Mouse (Mus musculus) forebrain, embryonic 13.5 days (tissue): ENCODE data around the gene Wdr77. TPM values are rescaled to one million over a fixed set of nuclear protein-coding genes. Genes with fewer than 3 reads are reported as not detected.
A peak's percentile ranks its signal among the peaks of the same experiment; 100 is the strongest.

ENCODE experiments used
- ATAC-seq: fragments of 200-750 bp; cut with Nextera tagmentation; 2 replicates; pipeline ENCODE4 v1.8.0; 2017
- H3K27ac ChIP-seq: fragments of 300-500 bp; sonication (generic); 2 replicates; pipeline ENCODE4 v1.5.1; 2015; ENCODE audit warnings: inconsistent platforms, mild to moderate bottlenecking, moderate library complexity
- H3K27me3 ChIP-seq: fragments of 300-500 bp; sonication (generic); 2 replicates; pipeline ENCODE4 v1.6.1; 2015; ENCODE audit warnings: mild to moderate bottlenecking, inconsistent platforms
- H3K36me3 ChIP-seq: fragments of 300-500 bp; sonication (generic); 2 replicates; pipeline ENCODE4 v1.6.1; 2015; ENCODE audit warnings: mild to moderate bottlenecking, inconsistent platforms; ENCODE audit not compliant: poor library complexity, severe bottlenecking
- H3K4me1 ChIP-seq: fragments of 300-500 bp; sonication (generic); 2 replicates; pipeline ENCODE4 v1.6.1; 2015; ENCODE audit warnings: inconsistent platforms
- H3K4me2 ChIP-seq: fragments of 300-500 bp; sonication (generic); 2 replicates; pipeline ENCODE4 v1.6.1; 2015; ENCODE audit warnings: inconsistent platforms, mild to moderate bottlenecking, moderate library complexity
- H3K4me3 ChIP-seq: fragments of 300-500 bp; sonication (generic); 2 replicates; pipeline ENCODE4 v1.5.1; 2015; ENCODE audit warnings: mild to moderate bottlenecking, inconsistent platforms
- H3K9ac ChIP-seq: fragments of 300-500 bp; sonication (generic); 2 replicates; pipeline ENCODE4 v1.6.1; 2015; ENCODE audit warnings: mild to moderate bottlenecking, inconsistent platforms
- H3K9me3 ChIP-seq: fragments of 300-500 bp; sonication (generic); replicated peaks from 2 replicates; pipeline ENCODE4 v1.6.1; 2016; ENCODE audit warnings: inconsistent platforms
- WGBS: fragments of 180-500 bp; shearing (Covaris S2); methylation state at CpG from one replicate; pipeline ENCODE4 v1.1.7; 2015; 5-methylcytosine and 5-hydroxymethylcytosine counted together
- polyA plus RNA-seq: library from polyadenylated mRNA; unstranded; fragments of >200 nt; fragmentation: Nextera tagmentation; extraction: Ambion mirVana; gene quantifications from 2 replicates; pipeline ENCODE4 v1.2.1, GENCODE M21; 2015

Gene Wdr77
- polyA plus RNA-seq, 1 experiment from 2014 or later: 113 TPM

GRCm38 (mm10) chr3:105927561-105928194 is 31.5 kb upstream of the Wdr77 start:
- H3K27me3 ChIP-seq: no peaks in the 10 kb centered on the region
- 87% methylated on average over 7 of the region's 7 CpGs for WGBS
- no peak overlapping the region for H3K4me3 ChIP-seq
- no peak overlapping the region for H3K9ac ChIP-seq
- no peak for ATAC-seq
- H3K4me1 ChIP-seq: no peaks in the 10 kb centered on the region
- H3K36me3 ChIP-seq: no peaks in the 10 kb centered on the region
- no peaks in the 10 kb centered on the region for H3K9me3 ChIP-seq
- H3K4me2 ChIP-seq: no peak overlapping the region
- H3K27ac ChIP-seq: no peak overlapping the region

- H3K9me3 ChIP-seq: no peaks in the 10 kb centered on the region
- no peak overlapping the region for H3K27ac ChIP-seq
- no peaks in the 10 kb centered on the region for H3K36me3 ChIP-seq
- no peak for ATAC-seq
- H3K4me2 ChIP-seq: no peak overlapping the region
- H3K4me3 ChIP-seq: no peak overlapping the region
- H3K27me3 ChIP-seq: no peaks in the 10 kb centered on the region
- no peaks in the 10 kb centered on the region for H3K4me1 ChIP-seq
- WGBS: 92% methylated on average over 3 of the region's 3 CpGs
- no peak overlapping the region for H3K9ac ChIP-seq
Measured at GRCm38 (mm10) chr3:105928195-105928569, 31.0 kb upstream of the Wdr77 start.

DNA sequence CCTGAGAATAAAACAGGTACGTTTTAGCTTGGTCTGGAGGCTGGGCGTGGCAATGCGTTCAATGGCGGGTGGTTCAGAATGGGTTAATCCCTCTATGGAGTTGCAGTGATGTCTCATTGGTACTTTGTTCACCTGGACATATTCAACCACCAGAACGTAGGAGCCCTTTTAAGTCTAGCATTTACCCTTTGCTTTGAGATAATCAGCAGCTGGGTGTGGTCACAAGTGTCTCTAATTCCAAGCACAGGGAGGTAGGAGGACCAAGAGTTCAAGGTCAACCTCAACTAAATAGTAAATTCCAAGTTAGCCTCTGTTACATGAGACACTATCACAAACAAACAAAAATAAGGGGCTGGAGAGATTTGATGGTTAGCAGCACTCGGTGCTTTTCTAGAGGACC is 30.4 kb upstream of the Wdr77 start:
- Histone ChIP-seq H3K27ac (no peak overlapping the region), H3K4me1 (no peaks in the 10 kb centered on the region), H3K27me3 (no peaks in the 10 kb centered on the region), H3K4me3 (no peak overlapping the region), H3K4me2 (no peak overlapping the region), H3K36me3 (no peaks in the 10 kb centered on the region), H3K9me3 (no peaks in the 10 kb centered on the region), H3K9ac (no peak overlapping the region)
- ATAC-seq: no peak
- 88% methylated on average over 6 of the region's 6 CpGs for WGBS

DNA sequence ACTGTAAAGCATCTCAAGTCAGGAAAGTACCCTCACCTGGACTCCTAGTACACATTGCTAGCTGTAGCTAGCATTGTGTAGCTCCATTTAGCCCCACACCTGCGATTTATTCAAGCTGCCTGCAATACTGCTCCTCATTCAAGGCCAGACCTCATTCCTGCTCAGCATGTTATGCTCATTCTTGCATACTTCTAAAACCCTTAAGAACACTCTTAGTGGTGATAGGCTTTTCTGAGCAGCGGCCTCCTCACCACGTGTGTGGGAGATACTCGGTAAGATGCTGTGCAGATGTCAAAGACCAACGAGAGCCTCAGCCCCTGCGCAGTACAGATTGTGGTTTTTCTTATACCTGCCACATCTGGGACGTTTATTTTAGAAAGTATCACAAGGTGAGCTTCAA is 29.3 kb upstream of the Wdr77 start:
- Histone ChIP-seq H3K27me3 (no peaks in the 10 kb centered on the region), H3K9ac (no peak overlapping the region), H3K4me1 (no peaks in the 10 kb centered on the region), H3K4me2 (no peak overlapping the region), H3K36me3 (no peaks in the 10 kb centered on the region), H3K4me3 (no peak overlapping the region), H3K27ac (no peak overlapping the region), H3K9me3 (no peaks in the 10 kb centered on the region)
- ATAC-seq: no peak
- 87% methylated on average over 7 of the region's 7 CpGs for WGBS

- H3K4me3 ChIP-seq: no peak overlapping the region
- no peaks in the 10 kb centered on the region for H3K27me3 ChIP-seq
- no peak overlapping the region for H3K27ac ChIP-seq
- no peaks in the 10 kb centered on the region for H3K36me3 ChIP-seq
- H3K4me2 ChIP-seq: no peak overlapping the region
- ATAC-seq: no peak
- H3K9ac ChIP-seq: no peak overlapping the region
- WGBS: 97% methylated on average over 2 of the region's 2 CpGs
- no peaks in the 10 kb centered on the region for H3K9me3 ChIP-seq
- H3K4me1 ChIP-seq: no peaks in the 10 kb centered on the region
Measured at GRCm38 (mm10) chr3:105931095-105931494, 28.1 kb upstream of the Wdr77 start.

GRCm38 (mm10) chr3:105932240-105933071 is 26.7 kb upstream of the Wdr77 start, which contains the start of gene I830077J02Rik:
Gene I830077J02Rik (minus strand): TSS chr3:105932664.
- ATAC-seq: no peak
- Histone ChIP-seq H3K9ac (no peak within 1 kb of the TSS), H3K36me3 (peaks cover 6% of the 10 kb centered on the region), H3K27ac (no peak within 1 kb of the TSS), H3K27me3 (no peaks in the 10 kb centered on the region), H3K4me2 (no peak within 1 kb of the TSS), H3K4me3 (no peak within 1 kb of the TSS), H3K9me3 (no peaks in the 10 kb centered on the region), H3K4me1 (no peaks in the 10 kb centered on the region)
- WGBS: 86% methylated on average over 8 of the region's 8 CpGs

GRCm38 (mm10) chr3:105933926-105934325 is 25.2 kb upstream of the Wdr77 start:
- Histone ChIP-seq H3K4me3 (no peak overlapping the region), H3K36me3 (peaks cover 11% of the 10 kb centered on the region), H3K9ac (no peak overlapping the region), H3K27me3 (no peaks in the 10 kb centered on the region), H3K9me3 (no peaks in the 10 kb centered on the region), H3K27ac (no peak overlapping the region), H3K4me1 (no peaks in the 10 kb centered on the region), H3K4me2 (no peak overlapping the region)
- 92% methylated on average over 6 of the region's 6 CpGs for WGBS
- no peak for ATAC-seq

- WGBS: 80% methylated on average over 5 of the region's 5 CpGs
- no peak overlapping the region for H3K27ac ChIP-seq
- H3K9me3 ChIP-seq: no peaks in the 10 kb centered on the region
- no peak overlapping the region for H3K4me3 ChIP-seq
- ATAC-seq: no peak
- H3K27me3 ChIP-seq: no peaks in the 10 kb centered on the region
- peaks cover 16% of the 10 kb centered on the region for H3K36me3 ChIP-seq
- H3K4me2 ChIP-seq: no peak overlapping the region
- no peak overlapping the region for H3K9ac ChIP-seq
- no peaks in the 10 kb centered on the region for H3K4me1 ChIP-seq
Measured at GRCm38 (mm10) chr3:105935033-105935432, 24.1 kb upstream of the Wdr77 start.

DNA sequence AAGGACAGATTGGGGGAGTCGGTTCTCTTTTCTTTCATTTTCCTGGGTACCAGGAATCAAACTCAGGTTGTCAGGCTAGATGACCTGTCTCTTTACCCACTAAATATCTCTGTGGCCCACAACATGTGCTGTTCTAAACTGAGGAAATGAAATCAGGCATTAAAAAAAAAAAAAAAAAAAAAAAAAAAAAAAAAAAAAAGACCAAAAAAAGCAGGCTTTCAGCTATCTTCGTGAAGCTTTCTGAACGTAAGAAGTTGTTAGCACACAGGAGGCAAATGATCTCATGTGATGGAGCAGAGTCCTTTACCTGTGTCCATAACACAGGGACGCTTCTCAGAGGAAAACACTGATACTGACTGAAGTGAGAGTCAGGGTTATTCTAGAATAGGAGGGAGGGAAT is 23.1 kb upstream of the Wdr77 start:
- no peaks in the 10 kb centered on the region for H3K27me3 ChIP-seq
- no peaks in the 10 kb centered on the region for H3K9me3 ChIP-seq
- no peak overlapping the region for H3K4me3 ChIP-seq
- no peak overlapping the region for H3K27ac ChIP-seq
- H3K4me2 ChIP-seq: no peak overlapping the region
- 96% methylated on average over 4 of the region's 4 CpGs for WGBS
- H3K4me1 ChIP-seq: no peaks in the 10 kb centered on the region
- H3K36me3 ChIP-seq: peaks cover 27% of the 10 kb centered on the region
- no peak for ATAC-seq
- H3K9ac ChIP-seq: no peak overlapping the region

GRCm38 (mm10) chr3:105951348-105951747 is 7.8 kb upstream of the Wdr77 start:
- no peak overlapping the region for H3K4me3 ChIP-seq
- H3K4me1 ChIP-seq: no peaks in the 10 kb centered on the region
- no peaks in the 10 kb centered on the region for H3K9me3 ChIP-seq
- H3K36me3 ChIP-seq: peaks cover 78% of the 10 kb centered on the region
- H3K9ac ChIP-seq: no peak overlapping the region
- no peak overlapping the region for H3K4me2 ChIP-seq
- 92% methylated on average over 7 of the region's 7 CpGs for WGBS
- H3K27ac ChIP-seq: no peak overlapping the region
- no peak for ATAC-seq
- H3K27me3 ChIP-seq: no peaks in the 10 kb centered on the region

- 88% methylated on average over 1 of the region's 1 CpGs for WGBS
- H3K4me2 ChIP-seq: peak overlapping the region; percentile 28
Measured at GRCm38 (mm10) chr3:105957235-105957634, 1.9 kb upstream of the Wdr77 start.

DNA sequence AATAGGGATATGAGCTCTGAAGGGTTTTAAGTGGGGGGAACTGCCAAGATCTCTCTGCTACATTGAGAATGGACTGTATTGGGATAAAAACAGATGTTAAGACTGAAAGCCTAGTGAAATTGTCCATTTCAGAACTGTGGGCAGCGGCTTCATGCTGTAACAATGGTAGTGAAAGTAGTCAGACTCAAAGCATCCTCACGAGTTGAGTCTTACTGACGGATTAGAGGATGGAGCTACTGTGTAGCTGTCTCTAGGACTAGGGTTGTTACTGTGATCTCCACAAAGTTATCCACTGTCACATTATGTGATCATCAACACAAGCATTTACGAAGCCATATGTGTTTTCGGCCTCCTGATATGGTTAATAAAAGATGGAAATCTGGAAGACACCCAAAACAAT is 965 bp upstream of the Wdr77 start:
- Histone ChIP-seq H3K4me3 (peak overlapping the region; percentile 91), H3K27ac (no peak overlapping the region), H3K27me3 (no peaks in the 10 kb centered on the region), H3K9ac (peak overlapping the region; percentile 93), H3K4me1 (peaks cover 31% of the 10 kb centered on the region), H3K4me2 (peak overlapping the region; percentile 70), H3K36me3 (peaks cover 47% of the 10 kb centered on the region), H3K9me3 (no peaks in the 10 kb centered on the region)
- no peak for ATAC-seq
- 41% methylated on average over 5 of the region's 5 CpGs for WGBS

More at GRCm38 (mm10) chr3:105957235-105957634, 1.9 kb upstream of the Wdr77 start:
- H3K27ac ChIP-seq: no peak overlapping the region
- no peaks in the 10 kb centered on the region for H3K9me3 ChIP-seq
- peak overlapping the region; percentile 93; the same call in 1 of the 2 replicates for H3K9ac ChIP-seq
- peaks cover 47% of the 10 kb centered on the region for H3K36me3 ChIP-seq
- H3K4me3 ChIP-seq: 0 out of 2 replicates have a peak overlapping the region, but pooled peaks have one; percentile 91
- no peaks in the 10 kb centered on the region for H3K27me3 ChIP-seq
- peaks cover 31% of the 10 kb centered on the region for H3K4me1 ChIP-seq
- no peak for ATAC-seq
